Mouse (Mus musculus) activated CD4-positive, CD25-positive, alpha-beta regulatory T cell (primary cell): ENCODE results near the gene Tysnd1. TPM values are rescaled to one million over a fixed set of nuclear protein-coding genes. Genes with fewer than 3 reads are reported as not detected.

ENCODE experiments used
- polyA plus RNA-seq, 2 experiments: library from polyadenylated mRNA; unstranded; fragments of 100-300 nt; shearing (Covaris generic); gene quantifications; one replicate each; pipeline ENCODE4 v1.2.1; 2017

Tysnd1 gene
- 10 to 100 TPM; 26.1 to 27.9 TPM for polyA plus RNA-seq

DNA sequence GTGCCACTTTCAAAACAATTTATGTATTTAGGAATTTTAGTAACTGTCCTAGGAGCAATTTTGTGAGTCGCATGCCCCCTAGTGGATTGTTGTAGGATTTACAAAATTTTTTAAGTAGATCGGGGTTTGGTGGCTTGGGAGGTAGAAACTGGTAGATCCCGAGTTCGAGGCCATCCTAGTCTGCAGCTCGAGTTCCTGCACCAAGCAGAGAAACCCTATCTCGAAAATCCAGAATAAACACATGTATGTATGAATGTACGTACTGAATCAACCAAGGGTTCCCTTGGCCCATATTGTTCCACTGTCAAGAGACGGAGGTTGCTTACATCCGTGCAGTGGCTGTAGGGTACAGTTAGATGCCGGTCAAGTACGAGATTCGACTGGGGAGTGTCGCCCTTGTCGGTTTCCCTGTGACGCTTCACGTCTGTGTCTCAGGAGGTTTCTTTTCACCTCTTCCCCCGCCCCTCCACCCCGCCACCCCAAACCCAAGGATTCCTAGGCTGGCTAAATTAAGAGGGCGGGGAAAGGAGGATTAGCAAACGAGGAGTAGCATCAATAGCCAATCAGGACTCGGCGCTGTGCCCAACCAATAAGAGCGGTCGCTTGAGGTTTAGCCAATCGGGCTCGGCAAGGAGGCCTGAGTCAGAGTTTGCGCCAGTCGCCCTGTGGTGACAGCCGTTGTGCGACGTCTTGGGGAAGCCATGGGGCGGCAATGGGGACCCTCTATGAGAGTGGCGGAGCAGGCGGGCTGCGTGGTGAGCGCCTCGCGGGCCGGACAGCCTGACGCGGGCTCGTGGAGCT lies at the start of gene Tysnd1:
Gene Tysnd1 (plus strand): TSS at position 645 of the 801 bp plus-strand sequence.

DNA sequence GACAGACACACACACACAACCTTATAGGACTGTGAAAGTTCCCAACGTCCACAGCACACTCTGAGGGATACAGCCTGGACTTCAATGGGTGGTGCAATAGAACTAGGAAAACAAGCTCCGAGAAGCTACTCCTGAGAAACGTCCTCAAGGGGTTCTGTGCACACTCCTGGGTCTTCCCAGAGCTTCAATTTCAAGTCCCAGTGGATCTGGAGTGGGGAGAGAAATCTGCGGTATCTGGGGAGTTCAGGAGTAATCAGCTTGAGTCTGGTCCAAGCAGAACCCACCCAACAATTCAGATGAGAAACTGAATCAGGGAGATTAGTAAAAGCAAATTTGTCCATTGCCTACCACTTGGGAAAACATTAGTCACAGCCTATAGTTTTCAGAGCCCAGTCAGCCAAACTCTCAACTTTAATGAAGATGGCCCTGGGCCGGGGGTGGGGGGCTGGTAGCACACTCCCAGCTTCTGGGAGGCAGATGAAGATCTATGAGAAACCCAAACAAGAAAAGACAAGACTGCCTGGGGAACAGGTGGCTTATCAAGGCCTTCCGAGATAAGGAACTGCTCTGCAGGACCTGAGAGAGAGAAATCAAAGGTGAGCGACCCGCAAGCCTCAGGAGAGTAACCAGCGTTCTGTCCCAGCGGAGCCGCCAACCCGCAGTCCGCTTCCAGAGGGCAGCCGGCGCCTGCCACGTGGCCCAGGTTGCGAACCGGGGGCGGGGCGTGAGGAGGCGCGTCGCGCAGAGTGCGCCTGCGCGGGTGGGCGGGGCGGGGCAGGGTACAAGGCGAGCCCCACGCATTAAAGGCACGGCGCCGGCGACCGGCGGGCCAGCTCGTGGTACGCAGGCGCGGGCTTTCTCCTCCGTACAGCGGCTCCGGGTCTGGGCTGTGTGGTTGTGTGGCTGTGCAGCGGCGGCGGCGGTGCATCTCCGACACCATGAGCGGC lies 47.3 kb upstream of the Tysnd1 start, which contains the start of gene Ppa1:
Gene Ppa1 (plus strand): TSS at position 763 of the 947 bp plus-strand sequence.

GRCm38 (mm10) chr10:61680015-61680913 lies 15.1 kb upstream of the Tysnd1 start, which contains the start of gene Sar1a:
TSS of gene Sar1a (plus strand) at chr10:61680299.

DNA sequence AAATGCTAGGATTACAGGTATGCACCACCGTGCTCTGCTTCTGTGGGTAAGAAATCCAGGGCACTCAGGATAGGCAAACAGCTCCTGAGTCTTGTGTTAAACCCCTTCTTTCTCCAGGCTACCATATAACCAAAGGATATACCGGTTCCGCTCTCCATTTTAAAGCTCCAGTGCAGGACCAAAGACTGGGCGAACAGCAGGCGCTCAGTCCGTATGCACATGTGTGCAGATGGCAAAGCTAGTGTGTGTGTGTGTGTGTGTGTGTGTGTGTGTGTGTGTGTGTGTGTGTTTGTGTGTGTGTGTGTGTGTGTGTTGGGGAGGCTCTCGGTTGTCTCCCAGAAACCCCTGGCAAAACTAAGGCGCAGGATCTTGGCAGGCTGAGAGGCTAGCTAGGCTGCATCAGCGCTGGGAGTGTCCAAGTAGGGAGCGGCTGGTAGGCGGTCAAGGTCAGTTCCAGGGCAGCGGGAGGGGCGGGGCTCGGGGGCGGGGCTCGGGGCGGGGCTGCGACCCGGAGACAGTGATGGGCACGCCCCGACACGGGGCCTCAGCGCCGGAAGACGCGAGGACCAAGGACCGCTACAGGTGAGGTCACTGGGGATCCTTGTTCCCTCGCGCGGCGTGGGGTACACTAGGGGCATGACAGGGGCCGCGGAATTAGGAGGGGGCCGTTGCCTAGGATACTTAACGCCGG lies 19.6 kb downstream of the Tysnd1 start, which contains the start of gene Aifm2:
Gene Aifm2 (plus strand): TSS at position 493 of the 691 bp plus-strand sequence.

Other genes starting within 250 kb of the Tysnd1 start
- 10 to 100 TPM; 23.0 to 31.9 TPM for gene Eif4ebp2, start 242.9 kb upstream of the Tysnd1 start, polyA plus RNA-seq
- 1 to 10 TPM; 4.3 to 5.2 TPM for gene Lrrc20, start 219.7 kb upstream of the Tysnd1 start, polyA plus RNA-seq
- gene Npffr1, start 100.0 kb upstream of the Tysnd1 start, polyA plus RNA-seq: not detected
- gene Ppa1, start 47.0 kb upstream of the Tysnd1 start, polyA plus RNA-seq: 10 to 100 TPM; 84.2 to 91.8 TPM
- gene Sar1a, start 15.2 kb upstream of the Tysnd1 start, polyA plus RNA-seq: 100 to 1,000 TPM; 146 to 148 TPM
- 1 to 10 TPM; 3.6 to 6.6 TPM for gene Aifm2, start 19.7 kb downstream of the Tysnd1 start, polyA plus RNA-seq
- gene H2afy2, start 88.6 kb downstream of the Tysnd1 start, polyA plus RNA-seq: under 1 TPM in 1 of 2 experiments, not detected in 1; 0.07 TPM